Mouse (Mus musculus) thymus, adult 2 months (tissue): ENCODE results near the gene Pigm. TPM values are rescaled to one million over a fixed set of nuclear protein-coding genes. Genes with fewer than 3 reads are reported as not detected.

Experiments
- DNase-seq: peaks from one replicate; pipeline ENCODE4 v3.0.0; 2021
- H3K27ac ChIP-seq: fragments of 200-500 bp; 2 replicates; pipeline ENCODE4 v1.5.1; 2012; ENCODE audit warnings: low read length, control low read depth; ENCODE audit not compliant: control insufficient read depth, insufficient read depth
- H3K27me3 ChIP-seq: fragments of 200-500 bp; 2 replicates; pipeline ENCODE4 v1.6.1; 2012; ENCODE audit warnings: mild to moderate bottlenecking, low read length, moderate library complexity, mixed read lengths; ENCODE audit not compliant: control insufficient read depth, insufficient read depth
- H3K36me3 ChIP-seq: fragments of 200-500 bp; 2 replicates; pipeline ENCODE4 v1.6.1; 2012; ENCODE audit warnings: mild to moderate bottlenecking, low read length, moderate library complexity; ENCODE audit not compliant: control insufficient read depth, insufficient read depth
- H3K4me1 ChIP-seq: fragments of 200-500 bp; replicated peaks from 2 replicates; pipeline ENCODE4 v1.6.1; 2012; ENCODE audit warnings: low read length; ENCODE audit not compliant: control insufficient read depth, insufficient read depth
- H3K4me3 ChIP-seq: fragments of 200-500 bp; 2 replicates; pipeline ENCODE4 v1.5.1; 2012; ENCODE audit warnings: mild to moderate bottlenecking, low read length, control low read depth, moderate library complexity; ENCODE audit not compliant: control insufficient read depth, insufficient read depth
- CTCF ChIP-seq: fragments of 200-500 bp; IDR thresholded peaks from 2 replicates; pipeline ENCODE4 v1.5.1; 2012; ENCODE audit warnings: mild to moderate bottlenecking, control low read depth, low read length, moderate library complexity, borderline replicate concordance; ENCODE audit not compliant: control insufficient read depth, poor library complexity, insufficient read depth; ENCODE audit errors: extremely low read depth
- POLR2A ChIP-seq: fragments of 200-500 bp; IDR thresholded peaks from 2 replicates; pipeline ENCODE4 v1.6.1; 2012; ENCODE audit warnings: mild to moderate bottlenecking, low read length, control low read depth, moderate library complexity; ENCODE audit not compliant: control insufficient read depth, poor library complexity, insufficient read depth; ENCODE audit errors: extremely low read depth
- WGBS: fragments of 180-500 bp; shearing (Covaris S2); methylation state at CpG from one replicate; pipeline ENCODE4 v1.1.7; 2018; 5-methylcytosine and 5-hydroxymethylcytosine counted together
- polyA plus RNA-seq: library from polyadenylated mRNA; depleted of rRNA; stranded (reverse); fragments of >200 nt; gene quantifications from 2 replicates; pipeline ENCODE4 v1.2.3, GENCODE M21; 2012

Pigm gene
- polyA plus RNA-seq, 1 experiment, result 20.8 TPM

- H3K27ac ChIP-seq, result no peak overlapping the region
- DNase-seq, result no peak
- no peaks in the 10 kb centered on the region for H3K27me3 ChIP-seq
- H3K4me1 ChIP-seq, result no peaks in the 10 kb centered on the region
- TF ChIP-seq POLR2A (no peak), CTCF (no peak)
- no peak overlapping the region for H3K4me3 ChIP-seq
- 92% methylated on average over 12 of the region's 12 CpGs for WGBS
- no peaks in the 10 kb centered on the region for H3K36me3 ChIP-seq
Measured at GRCm38 (mm10) chr1:172347382-172347781, 29.0 kb upstream of the Pigm start.

GRCm38 (mm10) chr1:172349504-172349903 lies 26.8 kb upstream of the Pigm start:
- Histone ChIP-seq H3K27me3 (no peaks in the 10 kb centered on the region), H3K36me3 (no peaks in the 10 kb centered on the region), H3K27ac (no peak overlapping the region), H3K4me3 (no peak overlapping the region), H3K4me1 (no peaks in the 10 kb centered on the region)
- no peak for DNase-seq
- TF ChIP-seq CTCF (no peak), POLR2A (no peak)
- WGBS, result 92% methylated on average over 5 of the region's 5 CpGs

- no peak for TF ChIP-seq POLR2A
- no peak for TF ChIP-seq CTCF
- H3K27me3 ChIP-seq, result no peaks in the 10 kb centered on the region
- H3K4me3 ChIP-seq, result no peak overlapping the region
- H3K4me1 ChIP-seq, result no peaks in the 10 kb centered on the region
- no peak for DNase-seq
- 40% methylated on average over 19 of the region's 19 CpGs for WGBS
- no peak overlapping the region for H3K27ac ChIP-seq
- no peaks in the 10 kb centered on the region for H3K36me3 ChIP-seq
Measured at GRCm38 (mm10) chr1:172349916-172350812, 26.2 kb upstream of the Pigm start.

- no peak for DNase-seq
- WGBS, result 76% methylated on average over 6 of the region's 6 CpGs
- H3K27ac ChIP-seq, result no peak overlapping the region
- no peaks in the 10 kb centered on the region for H3K4me1 ChIP-seq
- H3K27me3 ChIP-seq, result no peaks in the 10 kb centered on the region
- TF ChIP-seq CTCF (no peak), POLR2A (no peak)
- H3K36me3 ChIP-seq, result no peaks in the 10 kb centered on the region
- no peak overlapping the region for H3K4me3 ChIP-seq
Measured at GRCm38 (mm10) chr1:172352001-172352400, 24.3 kb upstream of the Pigm start.

GRCm38 (mm10) chr1:172352453-172352852 lies 23.9 kb upstream of the Pigm start:
- Histone ChIP-seq H3K4me1 (no peaks in the 10 kb centered on the region), H3K4me3 (no peak overlapping the region), H3K27me3 (no peaks in the 10 kb centered on the region), H3K36me3 (no peaks in the 10 kb centered on the region), H3K27ac (no peak overlapping the region)
- no peak for DNase-seq
- TF ChIP-seq CTCF, result no peak
- no peak for TF ChIP-seq POLR2A
- 54% methylated on average over 3 of the region's 3 CpGs for WGBS

GRCm38 (mm10) chr1:172355336-172355735 lies 21.0 kb upstream of the Pigm start:
- no peak overlapping the region for H3K4me3 ChIP-seq
- no peaks in the 10 kb centered on the region for H3K36me3 ChIP-seq
- TF ChIP-seq CTCF (no peak), POLR2A (no peak)
- 87% methylated on average over 3 of the region's 3 CpGs for WGBS
- H3K27me3 ChIP-seq, result no peaks in the 10 kb centered on the region
- DNase-seq, result no peak
- H3K4me1 ChIP-seq, result no peaks in the 10 kb centered on the region
- H3K27ac ChIP-seq, result no peak overlapping the region
